ENCODE assay signal across 8 mouse cellular contexts in the genomic region with DNA sequence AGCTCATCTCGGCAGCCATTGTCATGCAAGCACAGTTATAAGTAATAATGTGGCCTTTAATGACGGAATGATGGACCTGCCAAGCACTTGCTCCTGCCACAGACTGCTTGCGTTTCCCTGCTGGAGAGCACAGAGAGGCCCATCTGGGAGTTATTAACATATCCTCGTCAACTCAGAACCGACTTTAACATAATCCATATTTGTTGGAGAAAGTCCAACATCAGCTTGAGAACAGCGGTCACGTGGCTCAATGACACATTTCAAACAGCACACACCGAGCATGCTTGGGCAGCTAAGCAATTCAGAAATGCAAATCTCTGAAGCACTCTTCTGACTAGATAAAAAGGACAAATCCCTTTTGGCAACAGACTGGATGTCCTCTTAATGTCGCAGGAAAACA.
DNase-seq lines count a peak whose midpoint lies in the region; ATAC-seq lines count a peak whose summit lies in the region.

No protein-coding gene starts in this region.

- no peak overlapping the region for H3K9ac ChIP-seq in heart, embryonic 14.5 days (ENCODE audit: low read length)
- H3K9ac ChIP-seq in hindbrain, embryonic 14.5 days: no peak overlapping the region
- H3K9ac ChIP-seq in kidney, embryonic 16.5 days (replicated peaks; ENCODE audit: low read length): no peak overlapping the region

- peaks cover 2 to 6% of the 10 kb centered on the region in 2 experiments; a peak in 2 of 4 replicates for H3K4me1 ChIP-seq in heart, embryonic 14.5 days (ENCODE audit: control insufficient read depth in 2 of 2, insufficient read depth in 2 of 2, low read length in 2 of 2)
- H3K4me1 ChIP-seq in hindbrain, embryonic 14.5 days (replicated peaks; ENCODE audit: control insufficient read depth, insufficient read depth, low read length): peaks cover 29% of the 10 kb centered on the region
- H3K4me1 ChIP-seq in kidney, embryonic 16.5 days (ENCODE audit: insufficient read depth, low read length): no peaks in the 10 kb centered on the region

- no peaks in the 10 kb centered on the region for H3K9me3 ChIP-seq in heart, embryonic 14.5 days (ENCODE audit: control insufficient read depth, low read length)
- no peaks in the 10 kb centered on the region for H3K9me3 ChIP-seq in hindbrain, embryonic 14.5 days (ENCODE audit: control insufficient read depth, low read length)
- H3K9me3 ChIP-seq in kidney, embryonic 16.5 days (ENCODE audit: low read length): no peaks in the 10 kb centered on the region

- 52% methylated on average over 9 of the region's 9 CpGs for WGBS in heart, embryonic 14.5 days
- WGBS in hindbrain, embryonic 14.5 days: 28% methylated on average over 9 of the region's 9 CpGs
- WGBS in kidney, embryonic 16.5 days: 51% methylated on average over 9 of the region's 9 CpGs

- no peak overlapping the region for H3K27ac ChIP-seq in heart, embryonic 14.5 days (replicated peaks in 1 of 2; ENCODE audit: control insufficient read depth in 1 of 2, insufficient read depth in 1 of 2, low read depth in 2 of 2, low read length in 2 of 2)
- H3K27ac ChIP-seq in hindbrain, embryonic 14.5 days: peak overlapping the region; percentile 74
- H3K27ac ChIP-seq in kidney, embryonic 16.5 days (ENCODE audit: low read length): no peak overlapping the region

- no peak for DNase-seq in heart, adult 9 months (ENCODE audit: low spot score in 2 of 2)
- DNase-seq in brain, adult 2 months (ENCODE audit: low read depth, low spot score): peak; percentile 44
- peak; percentile 65 for DNase-seq in hindbrain, embryonic 14.5 days (ENCODE audit: low spot score)
- DNase-seq in lung, postnatal 36 days: peak; percentile 0
- DNase-seq in spleen, postnatal 14 days (ENCODE audit: low spot score in 2 of 2): no peak

- peak overlapping the region; percentile 32 for H3K4me2 ChIP-seq in heart, embryonic 14.5 days (ENCODE audit: low read length)
- peak overlapping the region; percentile 23; the same call in 1 of the 2 replicates for H3K4me2 ChIP-seq in hindbrain, embryonic 14.5 days (replicated peaks)
- no peak overlapping the region for H3K4me2 ChIP-seq in kidney, embryonic 16.5 days (replicated peaks; ENCODE audit: low read depth, low read length)

- H3K27me3 ChIP-seq in heart, embryonic 14.5 days (ENCODE audit: control insufficient read depth, insufficient read depth, low read length): no peaks in the 10 kb centered on the region
- H3K27me3 ChIP-seq in hindbrain, embryonic 14.5 days (ENCODE audit: control insufficient read depth, insufficient read depth, low read length): no peaks in the 10 kb centered on the region
- no peaks in the 10 kb centered on the region for H3K27me3 ChIP-seq in kidney, embryonic 16.5 days (ENCODE audit: insufficient read depth, low read length)

- H3K4me3 ChIP-seq in heart, embryonic 14.5 days (ENCODE audit: control insufficient read depth in 1 of 2, insufficient read depth in 1 of 2, low read depth in 1 of 2, low read length in 2 of 2): no peak overlapping the region
- H3K4me3 ChIP-seq in hindbrain, embryonic 14.5 days (replicated peaks; ENCODE audit: low read length): no peak overlapping the region
- H3K4me3 ChIP-seq in kidney, embryonic 16.5 days (ENCODE audit: low read length): no peak overlapping the region

- ATAC-seq in heart, embryonic 14.5 days (ENCODE audit: insufficient number of reproducible peaks, insufficient read depth, low FRiP score, low read depth): no peak
- ATAC-seq in hindbrain, embryonic 14.5 days (ENCODE audit: low FRiP score): peak; percentile 72
- ATAC-seq in erythroblast, adult 5-6 weeks (replicated peaks; ENCODE audit: low FRiP score, poor library complexity, severe bottlenecking): no peak
- no peak for ATAC-seq in kidney, embryonic 16.5 days (ENCODE audit: low FRiP score, low TSS enrichment)

- no peaks in the 10 kb centered on the region for H3K36me3 ChIP-seq in heart, embryonic 14.5 days (ENCODE audit: control insufficient read depth, insufficient read depth, low read length)
- H3K36me3 ChIP-seq in hindbrain, embryonic 14.5 days (replicated peaks; ENCODE audit: control insufficient read depth, insufficient read depth): no peaks in the 10 kb centered on the region
- no peaks in the 10 kb centered on the region for H3K36me3 ChIP-seq in kidney, embryonic 16.5 days (ENCODE audit: insufficient read depth, low read length)

Comparison
In these comparisons a context has a peak if more than half of its experiments do, and no peak if none do; other contexts are left out.
1. DNase-seq: peak in brain, adult 2 months (single experiment), hindbrain, embryonic 14.5 days (single experiment) and lung, postnatal 36 days (single experiment); none in heart, adult 9 months (0 of 2) and spleen, postnatal 14 days (0 of 2).